Mouse (Mus musculus): ENCODE data around the gene Tecpr1. TPM values are rescaled to one million over a fixed set of nuclear protein-coding genes. Genes with fewer than 3 reads are reported as not detected.

Gene Tecpr1
- polyA plus RNA-seq, 1 experiment from 2014 or later, result 2.5 TPM

DNA sequence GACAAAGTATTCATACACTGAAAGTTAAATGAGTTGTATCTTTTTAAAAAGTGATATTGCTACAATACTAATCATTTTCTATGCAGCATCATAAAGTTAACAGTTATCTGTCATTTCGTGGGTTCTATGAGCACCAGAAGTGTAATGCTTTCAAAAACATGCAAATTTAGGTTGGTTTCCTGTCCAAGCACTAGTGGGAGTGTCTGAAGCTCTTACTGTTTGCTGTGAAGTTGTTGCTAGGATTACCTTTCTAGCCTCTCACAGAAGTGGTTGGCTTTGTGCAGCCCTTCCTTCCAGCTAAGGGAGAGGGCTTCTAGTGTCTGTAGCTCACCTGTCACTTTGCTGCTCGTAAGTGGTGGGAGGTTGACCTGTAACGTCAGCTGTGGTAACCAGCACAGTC is 57.7 kb downstream of the Tecpr1 start:
- 63% methylated on average over 3 of the region's 3 CpGs for WGBS (ENCODE audit: insufficient replicate concordance)
- Histone ChIP-seq H3K4me3 (ENCODE audit: low read depth, low read length) (no peak overlapping the region), H3K27me3 (ENCODE audit: insufficient read depth, low read length) (no peaks in the 10 kb centered on the region), H3K4me1 (ENCODE audit: insufficient read depth) (no peaks in the 10 kb centered on the region), H3K4me2 (ENCODE audit: low read depth, low read length) (no peak overlapping the region), H3K9ac (replicated peaks) (no peak overlapping the region), H3K27ac (ENCODE audit: low read depth) (no peak overlapping the region), H3K9me3 (ENCODE audit: low read length) (no peaks in the 10 kb centered on the region), H3K36me3 (replicated peaks; ENCODE audit: insufficient read depth, low read length) (peaks cover 32% of the 10 kb centered on the region)
- DNase-seq, result no peak
- ATAC-seq, result no peak
- TF ChIP-seq EP300 (IDR thresholded peaks at IDR 0.05; ENCODE audit: low read depth) (no peak), CTCF (IDR thresholded peaks at IDR 0.05; ENCODE audit: low read depth) (no peak)

DNA sequence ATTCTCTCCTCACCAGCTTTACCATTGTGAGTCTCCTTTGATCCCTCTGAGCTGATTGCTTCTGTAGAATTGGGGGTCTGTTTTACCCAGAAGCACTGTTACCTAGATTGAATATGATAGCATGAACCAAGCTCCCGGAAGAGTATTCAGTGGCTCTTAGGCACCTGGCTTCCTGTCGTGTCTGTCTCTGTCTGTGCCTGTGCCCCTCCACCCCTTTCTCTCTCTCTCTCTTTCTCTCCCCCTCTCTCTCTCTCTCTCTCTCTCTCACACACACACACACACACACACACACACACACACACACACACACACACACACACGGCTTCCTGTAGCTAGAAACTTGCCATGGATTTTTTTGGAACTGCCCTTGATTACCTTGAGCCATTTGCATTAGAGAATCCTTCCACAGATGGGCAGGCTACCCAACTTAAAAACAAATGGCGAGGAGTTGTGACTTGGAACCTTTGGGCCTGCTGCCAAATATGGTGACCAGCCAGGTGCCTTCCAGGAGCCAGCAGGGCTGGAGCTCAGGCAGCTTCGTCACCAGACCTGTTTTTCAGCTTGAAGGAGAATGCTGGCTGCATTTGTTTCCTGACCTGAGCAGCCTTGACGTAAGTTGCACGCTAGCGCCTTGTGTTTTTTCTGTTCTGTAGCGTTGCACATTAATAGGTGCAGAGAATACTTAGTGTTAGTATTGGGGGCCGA is 60.5 kb downstream of the Tecpr1 start:
- Histone ChIP-seq H3K4me3 (ENCODE audit: low read depth, low read length) (no peak overlapping the region), H3K27ac (ENCODE audit: low read depth) (no peak overlapping the region), H3K27me3 (ENCODE audit: insufficient read depth, low read length) (no peaks in the 10 kb centered on the region), H3K36me3 (replicated peaks; ENCODE audit: insufficient read depth, low read length) (peaks cover 23% of the 10 kb centered on the region), H3K4me1 (ENCODE audit: insufficient read depth) (no peaks in the 10 kb centered on the region), H3K9ac (replicated peaks) (no peak overlapping the region), H3K9me3 (ENCODE audit: low read length) (no peaks in the 10 kb centered on the region), H3K4me2 (ENCODE audit: low read depth, low read length) (no peak overlapping the region)
- ATAC-seq, result no peak
- no peak for TF ChIP-seq CTCF (IDR thresholded peaks at IDR 0.05; ENCODE audit: low read depth)
- TF ChIP-seq EP300 (IDR thresholded peaks at IDR 0.05; ENCODE audit: low read depth), result no peak
- WGBS (ENCODE audit: insufficient replicate concordance), result 85% methylated on average over 10 of the region's 10 CpGs
- DNase-seq, result no peak

DNA sequence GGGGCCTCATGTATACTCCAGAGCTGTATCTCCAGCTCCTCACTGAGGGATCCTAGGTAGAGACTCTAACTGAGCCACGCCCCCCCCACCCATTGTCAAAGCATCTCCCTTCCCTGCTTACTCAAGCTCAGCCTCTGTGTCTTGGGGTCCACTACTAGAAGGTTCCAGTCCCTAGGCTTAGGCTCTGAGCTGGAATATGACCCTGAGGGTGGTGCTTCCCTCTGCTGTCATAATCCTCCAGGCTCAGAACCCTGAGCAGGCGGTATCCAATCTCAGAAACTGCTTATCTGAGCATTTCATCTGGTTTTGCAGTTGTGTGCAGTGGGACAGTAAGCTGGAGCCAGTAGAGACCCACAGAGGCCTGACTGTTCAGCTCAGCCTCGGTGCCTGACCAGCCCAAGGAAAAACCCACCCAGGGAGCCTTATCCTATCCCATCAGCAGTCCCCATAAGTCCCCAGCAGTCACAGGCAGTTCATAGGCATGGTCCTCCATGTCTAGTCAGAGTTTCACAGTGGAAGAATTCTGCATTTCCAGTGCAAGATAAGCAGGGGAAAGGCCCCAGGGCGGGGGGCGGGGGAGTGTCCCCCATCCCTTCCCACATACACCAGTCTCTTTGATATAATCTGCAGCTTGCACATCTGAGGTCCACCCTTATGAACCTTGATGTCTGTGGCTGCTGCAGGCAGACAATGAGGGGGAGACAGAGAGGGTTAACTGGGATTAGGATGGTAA is 61.2 kb downstream of the Tecpr1 start:
- Histone ChIP-seq H3K9me3 (ENCODE audit: low read length) (no peaks in the 10 kb centered on the region), H3K4me1 (ENCODE audit: insufficient read depth) (no peaks in the 10 kb centered on the region), H3K9ac (replicated peaks) (no peak overlapping the region), H3K4me3 (ENCODE audit: low read depth, low read length) (no peak overlapping the region), H3K27me3 (ENCODE audit: insufficient read depth, low read length) (no peaks in the 10 kb centered on the region), H3K27ac (ENCODE audit: low read depth) (no peak overlapping the region), H3K36me3 (replicated peaks; ENCODE audit: insufficient read depth, low read length) (peaks cover 27% of the 10 kb centered on the region), H3K4me2 (ENCODE audit: low read depth, low read length) (no peak overlapping the region)
- ATAC-seq, result no peak
- TF ChIP-seq EP300 (IDR thresholded peaks at IDR 0.05; ENCODE audit: low read depth) (no peak), CTCF (IDR thresholded peaks at IDR 0.05; ENCODE audit: low read depth) (no peak)
- 61% methylated on average over 5 of the region's 5 CpGs for WGBS (ENCODE audit: insufficient replicate concordance)
- DNase-seq, result no peak

DNA sequence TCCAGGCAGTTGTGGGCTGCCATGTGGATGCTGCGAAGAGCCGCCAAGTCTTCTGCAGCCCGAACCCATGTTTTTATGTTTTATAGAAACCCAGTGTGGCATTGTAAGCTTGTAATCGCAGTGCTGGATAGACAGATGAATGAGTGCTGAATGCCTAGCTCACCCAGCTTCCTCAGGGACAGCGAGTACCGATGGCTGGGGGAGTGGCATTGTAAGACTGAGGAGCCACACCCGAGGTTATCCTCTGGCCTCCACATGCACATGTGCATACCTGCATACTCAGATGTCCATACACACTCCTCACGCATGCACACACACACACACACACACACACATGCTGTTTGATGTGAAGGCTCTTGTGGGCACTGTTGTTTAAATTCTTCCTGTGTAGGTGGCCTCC is 64.3 kb downstream of the Tecpr1 start:
- no peak for TF ChIP-seq CTCF (IDR thresholded peaks at IDR 0.05; ENCODE audit: low read depth)
- no peak for TF ChIP-seq EP300 (IDR thresholded peaks at IDR 0.05; ENCODE audit: low read depth)
- Histone ChIP-seq H3K9ac (replicated peaks) (no peak overlapping the region), H3K27me3 (ENCODE audit: insufficient read depth, low read length) (no peaks in the 10 kb centered on the region), H3K4me3 (ENCODE audit: low read depth, low read length) (no peak overlapping the region), H3K27ac (ENCODE audit: low read depth) (no peak overlapping the region), H3K36me3 (replicated peaks; ENCODE audit: insufficient read depth, low read length) (peaks cover 21% of the 10 kb centered on the region), H3K9me3 (ENCODE audit: low read length) (no peaks in the 10 kb centered on the region), H3K4me1 (ENCODE audit: insufficient read depth) (no peaks in the 10 kb centered on the region), H3K4me2 (ENCODE audit: low read depth, low read length) (no peak overlapping the region)
- ATAC-seq, result no peak
- DNase-seq, result no peak
- WGBS (ENCODE audit: insufficient replicate concordance), result 86% methylated on average over 8 of the region's 8 CpGs

DNA sequence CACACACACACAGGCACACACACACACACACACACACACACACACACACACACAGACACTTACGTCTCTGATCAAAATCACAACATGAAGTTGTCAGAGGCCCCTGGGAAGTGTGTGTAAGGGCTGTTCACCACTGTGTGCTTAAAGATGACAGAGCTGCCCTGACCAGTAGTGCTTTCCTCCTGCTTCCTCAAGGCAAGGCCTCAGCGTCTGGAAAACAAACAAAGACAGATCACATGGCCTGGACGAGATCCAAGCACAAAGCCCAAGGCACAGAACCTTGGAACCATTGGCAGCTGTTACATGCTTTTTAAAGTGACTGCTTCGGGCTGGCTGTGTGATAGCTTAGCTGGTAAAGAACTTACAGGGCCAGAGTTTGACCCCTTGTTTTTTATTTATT is 64.8 kb downstream of the Tecpr1 start:
- no peaks in the 10 kb centered on the region for H3K9me3 ChIP-seq (ENCODE audit: low read length)
- ATAC-seq (no peak), DNase-seq (peak; percentile 49)
- no peak overlapping the region for H3K4me3 ChIP-seq (ENCODE audit: low read depth, low read length)
- no peak overlapping the region for H3K9ac ChIP-seq (replicated peaks)
- H3K27ac ChIP-seq (ENCODE audit: low read depth), result no peak overlapping the region
- no peak overlapping the region for H3K4me2 ChIP-seq (ENCODE audit: low read depth, low read length)
- H3K36me3 ChIP-seq (replicated peaks; ENCODE audit: insufficient read depth, low read length), result peaks cover 17% of the 10 kb centered on the region
- H3K27me3 ChIP-seq (ENCODE audit: insufficient read depth, low read length), result no peaks in the 10 kb centered on the region
- H3K4me1 ChIP-seq (ENCODE audit: insufficient read depth), result no peaks in the 10 kb centered on the region
- WGBS (ENCODE audit: insufficient replicate concordance), result 45% methylated on average over 4 of the region's 4 CpGs
- TF ChIP-seq CTCF (IDR thresholded peaks at IDR 0.05; ENCODE audit: low read depth) (no peak), EP300 (IDR thresholded peaks at IDR 0.05; ENCODE audit: low read depth) (no peak)

DNA sequence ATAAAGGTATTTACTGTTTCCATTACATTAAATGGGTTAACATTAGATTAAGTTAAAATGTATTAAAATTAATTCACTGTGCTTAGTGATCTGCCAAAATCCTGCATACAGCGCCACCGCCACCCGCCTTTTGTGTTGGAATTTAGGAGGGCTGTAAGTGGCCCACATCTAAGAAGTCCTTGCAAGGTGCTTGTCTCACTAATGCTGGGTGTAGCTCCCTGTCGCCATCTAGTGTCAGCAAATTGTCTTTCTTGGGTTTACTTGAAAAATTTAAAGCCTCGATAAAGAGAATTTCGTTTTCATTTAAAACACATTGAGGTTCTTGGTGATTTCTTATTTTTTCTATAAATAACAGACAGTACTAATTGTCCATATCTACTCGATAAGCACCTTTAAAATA is 68.9 kb downstream of the Tecpr1 start:
- H3K9me3 ChIP-seq (ENCODE audit: low read length), result no peaks in the 10 kb centered on the region
- H3K4me2 ChIP-seq (ENCODE audit: low read depth, low read length), result no peak overlapping the region
- no peaks in the 10 kb centered on the region for H3K4me1 ChIP-seq (ENCODE audit: insufficient read depth)
- H3K4me3 ChIP-seq (ENCODE audit: low read depth, low read length), result no peak overlapping the region
- TF ChIP-seq CTCF (IDR thresholded peaks at IDR 0.05; ENCODE audit: low read depth) (peak; percentile 82), EP300 (IDR thresholded peaks at IDR 0.05; ENCODE audit: low read depth) (no peak; the same call in 1 of the 2 replicates)
- no peak overlapping the region for H3K9ac ChIP-seq (replicated peaks)
- ATAC-seq (no peak), DNase-seq (peak; percentile 64)
- H3K27ac ChIP-seq (ENCODE audit: low read depth), result no peak overlapping the region
- peaks cover 31% of the 10 kb centered on the region for H3K36me3 ChIP-seq (replicated peaks; ENCODE audit: insufficient read depth, low read length)
- no peaks in the 10 kb centered on the region for H3K27me3 ChIP-seq (ENCODE audit: insufficient read depth, low read length)
- WGBS (ENCODE audit: insufficient replicate concordance), result 32% methylated on average over 7 of the region's 7 CpGs

All from liver, postnatal 0 days (tissue).